Mouse (Mus musculus) lung, postnatal 0 days (tissue): ENCODE measurements around the gene Spink2.

ENCODE experiments used
- CTCF ChIP-seq: IDR thresholded peaks from 2 replicates; pipeline ENCODE4 v1.5.1; 2016; ENCODE audit warnings: antibody characterized with exemption, mild to moderate bottlenecking
- EP300 ChIP-seq: IDR thresholded peaks from 2 replicates; pipeline ENCODE4 v1.6.1; 2016; ENCODE audit warnings: antibody characterized with exemption, mild to moderate bottlenecking, control low read depth

DNA sequence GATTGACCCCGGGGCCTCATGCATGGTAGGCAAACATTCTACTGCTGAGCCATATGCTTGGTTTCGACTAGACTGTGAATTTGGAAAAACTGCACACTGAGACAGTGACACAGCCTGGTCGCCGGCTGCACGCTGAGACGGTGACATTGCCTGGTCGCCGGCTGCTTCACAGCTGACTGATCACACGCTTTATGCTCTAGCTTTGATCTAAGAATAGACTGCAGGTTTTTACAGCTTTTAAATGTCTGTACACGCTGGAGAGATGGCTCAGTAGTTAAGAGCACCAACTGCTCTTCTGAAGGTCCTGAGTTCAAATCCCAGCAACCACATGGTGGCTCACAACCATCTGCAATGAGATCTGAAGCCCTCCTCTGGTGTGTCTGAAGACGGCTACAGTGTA is 5.1 kb downstream of the Spink2 start:
- TF ChIP-seq CTCF (no peak), EP300 (no peak)
